ENCODE assay signal across 8 mouse cellular contexts in genomic region chr12:21265946-21266783, GRCm38 (mm10). TPM values are rescaled to one million over a fixed set of nuclear protein-coding genes. Genes with fewer than 3 reads are reported as not detected.
A peak's percentile ranks its signal among the peaks of the same experiment; 100 is the strongest.
DNase-seq lines count a peak whose midpoint lies in the region; ATAC-seq lines count a peak whose summit lies in the region.

No protein-coding gene starts in this region.

- H3K4me2 ChIP-seq in intestine, embryonic 14.5 days (ENCODE audit: low read length) = no peak overlapping the region

- peak; percentile 81 for ATAC-seq in intestine, embryonic 14.5 days (replicated peaks; ENCODE audit: low FRiP score, low TSS enrichment, low read depth)

- peak; percentile 55 for DNase-seq in ovary, postnatal 36 days (ENCODE audit: low spot score)
- DNase-seq in ovary, postnatal 10 days (ENCODE audit: low spot score) = no peak
- peak; percentile 61 for DNase-seq in embryo, embryonic 10 days (ENCODE audit: low spot score)
- DNase-seq in gastrocnemius, postnatal 25 days = peak; percentile 25
- DNase-seq in intestine, embryonic 14.5 days (ENCODE audit: low spot score) = peak; percentile 72
- DNase-seq in left cerebral cortex, adult 8-10 months (ENCODE audit: low spot score in 2 of 2) = peak; percentile 49 to 62
- peak; percentile 76 to 78 for DNase-seq in lung, postnatal 4 days
- DNase-seq in right cerebral cortex, postnatal 36 days (ENCODE audit: low spot score in 2 of 2) = peak; percentile 61 to 66

- H3K4me1 ChIP-seq in intestine, embryonic 14.5 days (replicated peaks; ENCODE audit: control insufficient read depth, insufficient read depth, low read length) = no peaks in the 10 kb centered on the region

- no peak overlapping the region for H3K4me3 ChIP-seq in intestine, embryonic 14.5 days (ENCODE audit: low read depth, low read length)

- no peaks in the 10 kb centered on the region for H3K27me3 ChIP-seq in intestine, embryonic 14.5 days (replicated peaks; ENCODE audit: control insufficient read depth, insufficient read depth, low read length)

- H3K9me3 ChIP-seq in intestine, embryonic 14.5 days (ENCODE audit: control insufficient read depth, low read length) = no peaks in the 10 kb centered on the region

- WGBS in intestine, embryonic 14.5 days = 68% methylated on average over 14 of the region's 14 CpGs

- H3K9ac ChIP-seq in intestine, embryonic 14.5 days (ENCODE audit: low read length) = no peak overlapping the region

- peaks cover 65% of the 10 kb centered on the region for H3K36me3 ChIP-seq in intestine, embryonic 14.5 days (ENCODE audit: control insufficient read depth, insufficient read depth, low read length)

- H3K27ac ChIP-seq in intestine, embryonic 14.5 days (ENCODE audit: low read depth) = no peak overlapping the region

RNA-seq across cellular contexts. Expression of gene Cpsf3, which starts 19.0 kb away (rescaled TPM):
- 10 to 100 TPM; 19.0 to 20.1 TPM for total RNA-seq in gastrocnemius, postnatal 25 days (2021)
- polyA plus RNA-seq in intestine, embryonic 14.5 days (2014; fragmentation: Nextera tagmentation; extraction: Ambion mirVana) = 121 and 122 TPM in 2 replicates
- 10 to 100 TPM; 52.8 to 65.1 (median 60.1) TPM for total RNA-seq in left cerebral cortex, adult 8-10 months (2022)

RNA-seq across cellular contexts. Expression of gene Itgb1bp1, which starts 19.9 kb away (rescaled TPM):
- 10 to 100 TPM; 34.8 to 37.9 TPM for total RNA-seq in gastrocnemius, postnatal 25 days (2021)
- polyA plus RNA-seq in intestine, embryonic 14.5 days (2014; fragmentation: Nextera tagmentation; extraction: Ambion mirVana) = 48.7 and 50.5 TPM in 2 replicates
- total RNA-seq in left cerebral cortex, adult 8-10 months (2022) = 10 to 100 TPM; 42.6 to 50.0 (median 43.9) TPM

RNA-seq across cellular contexts. Expression of gene Iah1, which starts 50.0 kb away (rescaled TPM):
- total RNA-seq in gastrocnemius, postnatal 25 days (2021) = 10 to 100 TPM in 1 of 2 experiments, 1 to 10 TPM in 1; 3.7 to 10.9 TPM
- 48.4 and 51.7 TPM in 2 replicates for polyA plus RNA-seq in intestine, embryonic 14.5 days (2014; fragmentation: Nextera tagmentation; extraction: Ambion mirVana)
- 10 to 100 TPM; 13.1 to 16.8 (median 15.0) TPM for total RNA-seq in left cerebral cortex, adult 8-10 months (2022)
